Mouse (Mus musculus) neural tube, embryonic 10.5 days (tissue): ENCODE measurements at regions not wholly inside any gene's neighbourhood (a gene's known extent, or its start where the extent isn't known, plus 50 kb on each side); places are given as distances from the start of the nearest gene placed in this dataset.

ENCODE experiments used
- DNase-seq: peaks from one replicate; pipeline ENCODE4 v3.0.0-alpha.2; 2017; ENCODE audit warnings: low spot score; ENCODE audit errors: extremely low spot score

GRCm38 (mm10) chr9:100097028-100097427 is 221.1 kb upstream of the Sox14 start:
- no peak for DNase-seq

GRCm38 (mm10) chr9:100095559-100095959 is 219.6 kb upstream of the Sox14 start:
- no peak for DNase-seq

GRCm38 (mm10) chr9:100094956-100095558 is 219.1 kb upstream of the Sox14 start:
- DNase-seq: no peak

- DNase-seq: no peak
Observed at GRCm38 (mm10) chr9:100071141-100071540, 195.2 kb upstream of the Sox14 start.

GRCm38 (mm10) chr9:100058541-100058940 is 182.6 kb upstream of the Sox14 start:
- DNase-seq: no peak

GRCm38 (mm10) chr9:100046213-100046807 is 170.3 kb upstream of the Sox14 start:
- DNase-seq: no peak

- no peak for DNase-seq
Observed at GRCm38 (mm10) chr9:100045636-100046035, 169.7 kb upstream of the Sox14 start.

GRCm38 (mm10) chr9:100041776-100042175 is 165.8 kb upstream of the Sox14 start:
- DNase-seq: no peak

- DNase-seq: peak; percentile 40
Observed at GRCm38 (mm10) chr9:100023641-100024040, 147.7 kb upstream of the Sox14 start.

GRCm38 (mm10) chr9:100022035-100022434 is 146.1 kb upstream of the Sox14 start:
- DNase-seq: no peak

- DNase-seq: no peak
Observed at GRCm38 (mm10) chr9:99995204-99995603, 119.2 kb upstream of the Sox14 start.

- DNase-seq: peak; percentile 58
Observed at GRCm38 (mm10) chr9:99994285-99995144, 118.5 kb upstream of the Sox14 start.

GRCm38 (mm10) chr9:99987376-99987775 is 111.4 kb upstream of the Sox14 start:
- no peak for DNase-seq

GRCm38 (mm10) chr9:99980734-99981133 is 104.8 kb upstream of the Sox14 start:
- DNase-seq: no peak

- no peak for DNase-seq
Observed at GRCm38 (mm10) chr9:99961561-99961960, 85.6 kb upstream of the Sox14 start.

- DNase-seq: peak; percentile 15
Observed at GRCm38 (mm10) chr9:99954720-99955119, 78.8 kb upstream of the Sox14 start.

GRCm38 (mm10) chr9:99954038-99954618 is 78.2 kb upstream of the Sox14 start:
- DNase-seq: no peak
